16 mouse cellular contexts compared by ENCODE assay signal in the genomic region with DNA sequence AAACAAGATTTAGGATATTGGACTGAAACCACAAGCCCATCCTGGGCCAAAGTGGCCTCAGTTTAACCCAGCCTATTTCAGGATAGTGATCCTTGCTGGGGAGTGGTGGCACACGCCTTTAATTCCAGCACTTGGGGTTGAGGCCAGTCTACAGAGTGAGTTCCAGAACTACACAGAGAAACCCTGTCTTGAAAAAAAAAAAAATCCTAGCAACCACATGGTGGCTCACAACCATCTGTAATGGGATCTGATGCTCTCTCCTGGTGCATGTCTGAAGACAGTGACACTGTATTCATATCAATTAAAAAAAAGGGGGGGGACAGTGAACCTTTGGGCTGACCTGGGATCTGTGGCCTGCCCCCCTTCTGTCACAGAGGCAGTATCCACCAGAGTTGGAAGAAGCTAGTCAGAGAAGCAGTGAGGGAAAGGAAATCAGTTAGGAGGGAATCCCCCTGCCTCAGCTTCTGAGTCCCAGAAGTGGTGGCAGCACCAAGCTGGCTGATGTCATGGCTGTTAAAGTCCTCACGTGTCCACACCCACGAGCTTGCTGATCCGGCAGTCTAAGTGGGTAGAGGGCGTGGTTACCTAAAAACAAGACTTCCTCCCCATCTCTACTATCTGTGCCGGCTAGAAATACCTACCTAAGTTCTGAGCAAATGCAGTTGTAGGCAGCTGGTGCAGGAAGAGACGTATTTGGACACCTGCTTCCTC. TPM values are rescaled to one million over a fixed set of nuclear protein-coding genes. Genes with fewer than 3 reads are reported as not detected.
A peak's percentile ranks its signal among the peaks of the same experiment; 100 is the strongest.
DNase-seq lines count a peak whose midpoint lies in the region; ATAC-seq and TF ChIP-seq lines count a peak whose summit lies in the region.
"Had no signal": no experiment of that assay in that cellular context is flagged by ENCODE, and none has a peak within 500 bp of the region (broad histone marks: within the 10 kb centered on the region; RNA-seq: fewer than 3 reads in every experiment).

No protein-coding gene starts in this region.

- no peaks in the 10 kb centered on the region; the same call in 1 of the 2 replicates for H3K36me3 ChIP-seq in intestine, embryonic 16.5 days (ENCODE audit: control insufficient read depth, insufficient read depth, low read length)
- H3K36me3 ChIP-seq: liver, embryonic 13.5 days had no signal

- peaks cover 22% of the 10 kb centered on the region for H3K4me1 ChIP-seq in intestine, embryonic 16.5 days (ENCODE audit: control insufficient read depth, insufficient read depth, low read length)

- H3K4me3 ChIP-seq in layer of hippocampus, adult 2 months: no peak overlapping the region
- H3K4me3 ChIP-seq in intestine, embryonic 16.5 days (ENCODE audit: low read length): no peak overlapping the region
- H3K4me3 ChIP-seq: liver, embryonic 13.5 days; megakaryocyte, embryonic 14.5 days had no signal

- WGBS in intestine, embryonic 16.5 days: 54% methylated on average over 7 of the region's 7 CpGs

- peaks cover 12% of the 10 kb centered on the region; the same call in 1 of the 2 replicates for H3K27me3 ChIP-seq in intestine, embryonic 16.5 days (replicated peaks; ENCODE audit: control insufficient read depth, insufficient read depth, low read length)

- H3K4me2 ChIP-seq in intestine, embryonic 16.5 days (ENCODE audit: low read depth, low read length): no peak overlapping the region
- H3K4me2 ChIP-seq: liver, embryonic 13.5 days had no signal

- H3K9me3 ChIP-seq in intestine, embryonic 16.5 days (ENCODE audit: control insufficient read depth, low read length): no peaks in the 10 kb centered on the region
- H3K9me3 ChIP-seq: liver, embryonic 13.5 days; megakaryocyte, embryonic 14.5 days had no signal

- no peak for DNase-seq in layer of hippocampus, adult 2 months (ENCODE audit: low spot score in 2 of 2)
- no peak for DNase-seq in layer of hippocampus, adult 9-11 months
- peak; percentile 96 for DNase-seq in CD4-positive, CD25-positive, alpha-beta regulatory T cell, adult 2 months (ENCODE audit: low read depth, low spot score)
- DNase-seq in telencephalon, adult 2 months (ENCODE audit: low read depth, low spot score): peak; percentile 78
- DNase-seq in cerebellum, adult 9-10 months: no peak
- DNase-seq in cerebellum, adult 9-11 months: no peak
- DNase-seq: cerebellum, postnatal 14 days; heart, postnatal 14 days; kidney, postnatal 36 days; liver, embryonic 13.5 days had no signal

- H3K27ac ChIP-seq in layer of hippocampus, adult 2 months: peak overlapping the region; percentile 7; the same call in 1 of the 2 replicates
- no peak overlapping the region for H3K27ac ChIP-seq in intestine, embryonic 16.5 days (ENCODE audit: low read length)
- H3K27ac ChIP-seq: hindbrain, postnatal 0 days had no signal

- peak; percentile 77 for ATAC-seq in inflammation-experienced regulatory T-cells, adult 6 months
- ATAC-seq in intestine, embryonic 16.5 days: no peak
- ATAC-seq: forebrain, embryonic 16.5 days; hindbrain, postnatal 0 days had no signal

- H3K9ac ChIP-seq in intestine, embryonic 16.5 days (ENCODE audit: low read depth, low read length): no peak overlapping the region
- H3K9ac ChIP-seq: liver, embryonic 13.5 days had no signal

- TF ChIP-seq CTCF in layer of hippocampus, adult 2 months (conservative IDR thresholded peaks at IDR 0.05): peak; percentile 22; the same call in 1 of the 2 replicates

RNA-seq across cellular contexts. Expression of a gene that starts 3.1 kb away (rescaled TPM):
- total RNA-seq in layer of hippocampus, adult 2 months (2021): 1 to 10 TPM; 1.4 to 1.7 TPM
- 10 to 100 TPM; 43.8 to 60.5 (median 53.2) TPM for polyA plus RNA-seq in inflammation-experienced regulatory T-cells, adult 6 months (2017; shearing (Covaris generic))
- polyA plus RNA-seq in intestine, embryonic 16.5 days (2015; fragmentation: Nextera tagmentation; extraction: Ambion mirVana): 9.0 and 9.9 TPM in 2 replicates

RNA-seq across cellular contexts. Expression of a gene that starts 12.8 kb away (rescaled TPM):
- 10 to 100 TPM in 1 of 2 experiments, 1 to 10 TPM in 1; 9.0 to 10.3 TPM for total RNA-seq in layer of hippocampus, adult 2 months (2021)
- 1 to 10 TPM; 1.1 to 8.5 (median 2.2) TPM for polyA plus RNA-seq in inflammation-experienced regulatory T-cells, adult 6 months (2017; shearing (Covaris generic))
- 0.34 and 0.65 TPM in 2 replicates for polyA plus RNA-seq in intestine, embryonic 16.5 days (2015; fragmentation: Nextera tagmentation; extraction: Ambion mirVana)
- polyA plus RNA-seq: neural tube, embryonic 11.5 days had no signal

RNA-seq across cellular contexts. Expression of a gene that starts 23.8 kb away (rescaled TPM):
- 100 to 1,000 TPM; 139 to 142 TPM for total RNA-seq in layer of hippocampus, adult 2 months (2021)
- polyA plus RNA-seq in inflammation-experienced regulatory T-cells, adult 6 months (2017; shearing (Covaris generic)): 1 to 10 TPM; 1.5 to 2.7 (median 2.4) TPM
- polyA plus RNA-seq in intestine, embryonic 16.5 days (2015; fragmentation: Nextera tagmentation; extraction: Ambion mirVana): 5.1 TPM in 2 replicates

RNA-seq across cellular contexts. Expression of a gene that starts 27.5 kb away (rescaled TPM):
- total RNA-seq in layer of hippocampus, adult 2 months (2021): 100 to 1,000 TPM; 615 to 621 TPM
- 1,000 to 10,000 TPM; 2,465 to 4,071 (median 3,234) TPM for polyA plus RNA-seq in inflammation-experienced regulatory T-cells, adult 6 months (2017; shearing (Covaris generic))
- polyA plus RNA-seq in intestine, embryonic 16.5 days (2015; fragmentation: Nextera tagmentation; extraction: Ambion mirVana): 990 and 1,058 TPM in 2 replicates

RNA-seq across cellular contexts. Expression of a gene that starts 54.2 kb away (rescaled TPM):
- 10 to 100 TPM; 50.2 to 50.8 TPM for total RNA-seq in layer of hippocampus, adult 2 months (2021)
- under 1 TPM in 1 of 3 experiments, not detected in 2; 0.23 TPM for polyA plus RNA-seq in inflammation-experienced regulatory T-cells, adult 6 months (2017; shearing (Covaris generic))
- 0.29 TPM in 2 replicates for polyA plus RNA-seq in intestine, embryonic 16.5 days (2015; fragmentation: Nextera tagmentation; extraction: Ambion mirVana)

Comparison
In these comparisons a context has a peak if more than half of its experiments do, and no peak if none do; other contexts are left out.
1. DNase-seq: peak in CD4-positive, CD25-positive, alpha-beta regulatory T cell, adult 2 months (single experiment) and telencephalon, adult 2 months (single experiment); none in layer of hippocampus, adult 2 months (0 of 2), layer of hippocampus, adult 9-11 months (single experiment), cerebellum, adult 9-10 months (single experiment) and cerebellum, adult 9-11 months (single experiment).